Mouse (Mus musculus): ENCODE measurements at regions not wholly inside any gene's neighbourhood (a gene's known extent, or its start where the extent isn't known, plus 50 kb on each side); places are given as distances from the start of the nearest gene placed in this dataset.

GRCm38 (mm10) chr6:49989585-49990521, 120.2 kb upstream of the Mpp6 start:
- DNase-seq (ENCODE audit: low read depth, low spot score), result no peak
- WGBS, result 83% methylated on average over 9 of the region's 9 CpGs

DNA sequence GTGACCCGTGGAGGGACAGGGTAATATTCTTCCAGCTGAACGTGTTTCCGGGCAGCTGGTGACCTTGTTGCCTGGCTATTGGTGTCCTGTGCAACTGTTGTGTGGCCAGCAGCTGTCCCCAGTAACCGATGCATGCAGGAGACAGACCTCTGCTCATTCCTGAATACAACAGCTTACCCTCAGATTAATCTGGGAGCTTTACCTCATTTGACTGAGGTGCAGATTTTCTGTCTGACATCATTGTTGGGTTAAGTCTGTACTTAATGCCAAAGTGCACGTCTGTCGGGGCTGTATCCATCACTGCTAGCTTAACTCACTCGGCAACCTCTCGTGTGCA, 119.6 kb upstream of the Mpp6 start:
- 64% methylated on average over 8 of the region's 8 CpGs for WGBS
- DNase-seq (ENCODE audit: low read depth, low spot score), result no peak

GRCm38 (mm10) chr6:49999365-49999764, 110.7 kb upstream of the Mpp6 start:
- DNase-seq (ENCODE audit: low read depth, low spot score), result no peak
- WGBS, result 82% methylated on average over 11 of the region's 11 CpGs

- DNase-seq (ENCODE audit: low read depth, low spot score), result no peak
- WGBS, result 85% methylated on average over 4 of the region's 4 CpGs
These were observed 102.0 kb upstream of the Mpp6 start for GRCm38 (mm10) chr6:50008074-50008473.

- WGBS, result 42% methylated on average over 3 of the region's 3 CpGs
- no peak for DNase-seq (ENCODE audit: low read depth, low spot score)
These were observed 101.2 kb upstream of the Mpp6 start for GRCm38 (mm10) chr6:50008869-50009268.

- WGBS, result 14% methylated on average over 7 of the region's 7 CpGs
- DNase-seq (ENCODE audit: low read depth, low spot score), result no peak
These were observed 100.7 kb upstream of the Mpp6 start for GRCm38 (mm10) chr6:50009339-50009738.

DNA sequence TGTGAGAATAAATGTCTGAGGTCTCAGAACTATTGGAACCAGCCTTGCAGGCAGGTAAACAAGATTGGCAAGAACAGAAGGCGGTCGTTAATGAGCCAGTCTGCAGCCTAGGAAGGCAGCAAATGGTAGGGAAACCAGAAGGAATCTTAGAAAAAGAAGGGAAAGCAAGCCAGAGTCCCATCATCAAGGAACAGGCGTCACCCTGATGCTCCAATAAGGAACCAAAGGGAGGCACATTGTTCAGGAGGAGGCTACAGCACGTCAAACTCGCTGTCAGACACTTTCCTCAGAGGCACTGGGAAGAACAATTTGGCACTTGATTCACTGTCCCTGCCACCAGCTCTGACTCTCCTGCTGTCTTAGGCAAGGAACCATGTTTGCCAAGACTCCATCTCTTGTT, 100.2 kb upstream of the Mpp6 start:
- 76% methylated on average over 5 of the region's 5 CpGs for WGBS

GRCm38 (mm10) chr6:50011071-50011470, 99.0 kb upstream of the Mpp6 start:
- no peak for DNase-seq (ENCODE audit: low read depth, low spot score)
- 83% methylated on average over 12 of the region's 12 CpGs for WGBS

More for the DNA sequence above, 100.2 kb upstream of the Mpp6 start:
- no peak for DNase-seq (ENCODE audit: low read depth, low spot score)

GRCm38 (mm10) chr6:50011746-50012453, 98.1 kb upstream of the Mpp6 start:
- 68% methylated on average over 5 of the region's 5 CpGs for WGBS
- DNase-seq (ENCODE audit: low read depth, low spot score), result no peak

DNA sequence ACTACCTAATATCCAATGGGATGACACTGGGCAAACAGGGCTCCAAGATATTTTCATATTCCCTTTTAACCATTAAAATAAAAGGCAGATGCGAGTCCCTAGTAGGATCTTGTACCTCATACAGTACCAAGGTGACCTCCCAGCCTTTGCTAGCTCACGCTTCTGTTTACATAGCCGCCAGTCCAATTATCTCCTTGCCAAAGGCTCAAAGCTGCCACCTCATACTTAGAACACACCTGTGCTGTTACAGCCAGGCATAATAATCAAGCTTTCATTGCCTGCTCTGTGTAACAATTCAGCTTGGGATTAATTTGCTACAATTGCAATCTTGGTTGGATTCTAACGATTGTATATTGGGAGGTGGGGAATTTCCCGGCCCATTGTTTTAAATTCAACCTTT, 97.0 kb upstream of the Mpp6 start:
- WGBS, result 35% methylated on average over 5 of the region's 5 CpGs

DNA sequence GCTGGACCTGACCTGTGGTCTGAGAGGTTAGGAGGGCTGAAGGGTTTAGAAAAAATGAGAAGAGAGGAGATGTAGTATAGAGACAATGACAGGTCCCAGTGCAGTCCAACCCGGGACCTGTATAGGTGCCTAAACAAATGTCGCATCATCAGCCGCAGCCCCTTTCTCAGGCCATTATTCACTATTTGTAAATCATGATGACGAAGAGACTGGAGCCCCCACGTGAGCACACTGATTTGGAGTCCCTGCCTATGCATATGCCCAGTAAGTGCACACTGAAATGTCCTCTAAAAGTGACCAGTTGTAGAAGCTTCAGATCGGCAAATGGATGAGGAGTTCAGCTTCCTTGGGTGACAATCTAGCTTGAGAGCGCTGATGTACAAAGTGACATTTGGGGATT, 96.2 kb upstream of the Mpp6 start:
- WGBS, result 91% methylated on average over 7 of the region's 7 CpGs
- DNase-seq (ENCODE audit: low read depth, low spot score), result no peak

More for the DNA sequence above, 97.0 kb upstream of the Mpp6 start:
- DNase-seq (ENCODE audit: low read depth, low spot score), result no peak

DNA sequence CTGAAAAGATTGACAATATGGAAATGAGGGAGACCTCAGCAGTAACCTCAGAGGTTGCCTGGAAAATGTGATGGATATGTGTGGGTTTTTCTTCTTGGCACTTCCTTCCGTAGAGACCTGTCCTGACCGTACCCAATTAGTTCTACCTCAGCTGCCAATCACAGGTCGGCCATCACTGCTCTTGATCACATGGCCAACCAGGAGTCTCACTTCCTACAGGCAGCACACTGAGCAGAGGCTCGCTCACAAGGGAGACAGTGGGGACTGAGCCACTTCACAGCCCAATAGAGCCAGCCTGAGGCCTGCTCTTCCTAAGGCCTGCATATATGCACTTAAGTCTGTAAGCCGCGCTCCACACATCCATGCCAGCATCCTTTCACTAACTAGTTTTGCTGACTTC, 82.1 kb upstream of the Mpp6 start:
- no peak for DNase-seq (ENCODE audit: low read depth, low spot score)
- 90% methylated on average over 6 of the region's 6 CpGs for WGBS

GRCm38 (mm10) chr6:50029895-50030515, 80.0 kb upstream of the Mpp6 start:
- no peak for DNase-seq (ENCODE audit: low read depth, low spot score)
- WGBS, result 55% methylated on average over 10 of the region's 10 CpGs

GRCm38 (mm10) chr6:50031356-50031755, 78.7 kb upstream of the Mpp6 start:
- WGBS, result 75% methylated on average over 5 of the region's 5 CpGs

GRCm38 (mm10) chr6:50032894-50033595, 77.0 kb upstream of the Mpp6 start:
- DNase-seq (ENCODE audit: low read depth, low spot score), result no peak
- 54% methylated on average over 15 of the region's 15 CpGs for WGBS

More at GRCm38 (mm10) chr6:50031356-50031755, 78.7 kb upstream of the Mpp6 start:
- DNase-seq (ENCODE audit: low read depth, low spot score), result no peak

GRCm38 (mm10) chr6:50037614-50038013, 72.4 kb upstream of the Mpp6 start:
- DNase-seq (ENCODE audit: low read depth, low spot score), result no peak

DNA sequence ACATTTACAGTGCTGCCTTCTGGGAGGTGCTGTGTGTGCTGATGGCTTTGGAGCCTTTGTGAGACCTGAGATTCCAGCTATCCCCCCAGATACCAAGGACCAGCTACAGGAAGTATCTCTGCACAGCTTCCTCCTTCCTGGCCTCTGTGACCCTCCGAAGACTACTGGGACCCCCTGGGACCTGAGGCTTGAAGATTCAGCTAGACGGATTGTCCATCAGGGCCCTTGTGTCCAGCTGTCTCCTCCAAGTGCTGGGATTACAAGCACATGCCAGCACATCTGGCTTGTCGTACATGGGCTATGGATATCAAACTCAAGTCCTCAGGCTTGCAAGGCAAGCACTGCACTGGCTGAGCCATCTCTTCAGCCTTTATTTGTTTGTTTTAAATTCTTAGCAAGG, 71.7 kb upstream of the Mpp6 start:
- no peak for DNase-seq (ENCODE audit: low read depth, low spot score)
- WGBS, result 35% methylated on average over 3 of the region's 3 CpGs

More at GRCm38 (mm10) chr6:50037614-50038013, 72.4 kb upstream of the Mpp6 start:
- 5% methylated on average over 4 of the region's 4 CpGs for WGBS

DNA sequence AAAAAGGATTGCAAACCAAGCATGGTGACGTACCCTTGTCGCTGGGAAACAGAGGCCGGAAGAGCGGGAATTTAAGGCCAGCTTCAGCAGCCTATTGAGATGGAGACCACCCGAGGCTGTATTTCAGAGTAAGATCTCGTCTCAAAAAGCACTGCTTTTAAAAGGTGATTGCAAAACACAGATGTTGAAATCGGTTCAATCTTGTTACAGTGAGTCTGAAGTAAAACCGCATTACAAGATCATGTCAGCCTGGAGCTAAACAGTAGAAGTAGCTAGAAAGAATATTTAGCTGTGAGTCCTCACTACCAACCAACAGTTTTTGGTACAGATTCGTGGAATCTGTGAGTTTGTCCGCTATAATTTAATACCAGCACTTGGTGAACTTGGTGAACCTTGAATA, 69.0 kb upstream of the Mpp6 start:
- 85% methylated on average over 10 of the region's 10 CpGs for WGBS
- DNase-seq (ENCODE audit: low read depth, low spot score), result no peak

DNA sequence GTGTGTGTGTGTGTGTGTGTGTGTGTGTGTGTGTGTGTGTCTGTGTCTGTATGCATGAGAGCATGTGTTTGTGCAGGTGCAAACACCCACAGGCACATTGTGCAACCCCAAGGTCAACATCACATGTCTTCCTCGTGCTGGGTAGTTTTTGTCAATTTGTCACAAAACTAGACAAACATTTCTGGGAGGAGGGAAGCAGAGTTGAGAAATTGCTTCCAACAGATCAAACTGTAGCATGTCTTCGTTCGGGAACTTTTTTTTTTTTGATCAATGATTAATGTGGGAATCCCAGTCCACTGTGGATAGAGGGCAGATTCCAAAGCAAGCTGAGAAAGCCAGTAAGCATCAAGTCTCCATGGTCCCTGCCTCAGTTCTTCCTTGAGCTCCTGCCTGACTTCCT, 67.9 kb upstream of the Mpp6 start:
- 19% methylated on average over 3 of the region's 3 CpGs for WGBS
- DNase-seq (ENCODE audit: low read depth, low spot score), result no peak

GRCm38 (mm10) chr6:50044165-50044564, 65.9 kb upstream of the Mpp6 start:
- no peak for DNase-seq (ENCODE audit: low read depth, low spot score)
- 85% methylated on average over 1 of the region's 1 CpGs for WGBS

Data from large intestine, adult 2 months (tissue).